Mouse (Mus musculus) kidney, postnatal 0 days (tissue): Measurements from ENCODE around the gene Jmjd7. TPM values are rescaled to one million over a fixed set of nuclear protein-coding genes. Genes with fewer than 3 reads are reported as not detected.

Source experiments
- ATAC-seq: fragments of 200-750 bp; cut with Nextera tagmentation; replicated peaks from 2 replicates; pipeline ENCODE4 v1.8.0; 2017; ENCODE audit warnings: low read depth, moderate number of reproducible peaks, moderate TSS enrichment, moderate library complexity; ENCODE audit not compliant: low FRiP score
- DNase-seq: peaks from one replicate; pipeline ENCODE4 v3.0.0-alpha.2; 2016; ENCODE audit warnings: low spot score
- H3K27ac ChIP-seq: fragments of 300-500 bp; sonication (generic); 2 replicates; pipeline ENCODE4 v1.5.1; 2014; ENCODE audit warnings: mild to moderate bottlenecking
- H3K27me3 ChIP-seq: fragments of 300-500 bp; sonication (generic); 2 replicates; pipeline ENCODE4 v1.6.1; 2014; ENCODE audit warnings: low read length, mixed read lengths; ENCODE audit not compliant: insufficient read depth
- H3K36me3 ChIP-seq: fragments of 300-500 bp; sonication (generic); 2 replicates; pipeline ENCODE4 v1.6.1; 2014; ENCODE audit warnings: low read length, mixed read lengths; ENCODE audit not compliant: insufficient read depth
- H3K4me1 ChIP-seq: fragments of 300-500 bp; sonication (generic); replicated peaks from 2 replicates; pipeline ENCODE4 v1.6.1; 2014; ENCODE audit warnings: antibody characterized with exemption, low read length, mixed read lengths; ENCODE audit not compliant: insufficient read depth
- H3K4me2 ChIP-seq: fragments of 300-500 bp; sonication (generic); 2 replicates; pipeline ENCODE4 v1.6.1; 2014; ENCODE audit warnings: mild to moderate bottlenecking, low read length, moderate library complexity, mixed read lengths
- H3K4me3 ChIP-seq: fragments of 300-500 bp; sonication (generic); replicated peaks from 2 replicates; pipeline ENCODE4 v1.5.1; 2014; ENCODE audit warnings: low read depth, low read length
- H3K9ac ChIP-seq: fragments of 300-500 bp; sonication (generic); 2 replicates; pipeline ENCODE4 v1.6.1; 2014; ENCODE audit warnings: low read depth, low read length
- H3K9me3 ChIP-seq: fragments of 300-500 bp; sonication (generic); replicated peaks from 2 replicates; pipeline ENCODE4 v1.6.1; 2016; ENCODE audit warnings: low read length, inconsistent platforms, mixed read lengths
- CTCF ChIP-seq: IDR thresholded peaks from 2 replicates; pipeline ENCODE4 v1.5.1; 2016; ENCODE audit warnings: antibody characterized with exemption, low read depth, mild to moderate bottlenecking, moderate library complexity
- WGBS: fragments of 180-500 bp; shearing (Covaris S2); extraction: QIAGEN DNeasy Blood & Tissue Kit; methylation state at CpG from one replicate; pipeline ENCODE4 v1.1.7; 2014; 5-methylcytosine and 5-hydroxymethylcytosine counted together
- microRNA-seq: library from miRNA; unstranded; fragments of <30 nt; microRNA quantifications from one replicate; pipeline ENCODE4, GENCODE M21; 2016
- polyA plus RNA-seq: library from polyadenylated mRNA; unstranded; fragments of >200 nt; fragmentation: Nextera tagmentation; extraction: Ambion mirVana; gene quantifications from 2 replicates; pipeline ENCODE4 v1.2.1, GENCODE M21; 2015

The Jmjd7 gene
- polyA plus RNA-seq, 1 experiment from 2014 or later: 25.7 TPM

DNA sequence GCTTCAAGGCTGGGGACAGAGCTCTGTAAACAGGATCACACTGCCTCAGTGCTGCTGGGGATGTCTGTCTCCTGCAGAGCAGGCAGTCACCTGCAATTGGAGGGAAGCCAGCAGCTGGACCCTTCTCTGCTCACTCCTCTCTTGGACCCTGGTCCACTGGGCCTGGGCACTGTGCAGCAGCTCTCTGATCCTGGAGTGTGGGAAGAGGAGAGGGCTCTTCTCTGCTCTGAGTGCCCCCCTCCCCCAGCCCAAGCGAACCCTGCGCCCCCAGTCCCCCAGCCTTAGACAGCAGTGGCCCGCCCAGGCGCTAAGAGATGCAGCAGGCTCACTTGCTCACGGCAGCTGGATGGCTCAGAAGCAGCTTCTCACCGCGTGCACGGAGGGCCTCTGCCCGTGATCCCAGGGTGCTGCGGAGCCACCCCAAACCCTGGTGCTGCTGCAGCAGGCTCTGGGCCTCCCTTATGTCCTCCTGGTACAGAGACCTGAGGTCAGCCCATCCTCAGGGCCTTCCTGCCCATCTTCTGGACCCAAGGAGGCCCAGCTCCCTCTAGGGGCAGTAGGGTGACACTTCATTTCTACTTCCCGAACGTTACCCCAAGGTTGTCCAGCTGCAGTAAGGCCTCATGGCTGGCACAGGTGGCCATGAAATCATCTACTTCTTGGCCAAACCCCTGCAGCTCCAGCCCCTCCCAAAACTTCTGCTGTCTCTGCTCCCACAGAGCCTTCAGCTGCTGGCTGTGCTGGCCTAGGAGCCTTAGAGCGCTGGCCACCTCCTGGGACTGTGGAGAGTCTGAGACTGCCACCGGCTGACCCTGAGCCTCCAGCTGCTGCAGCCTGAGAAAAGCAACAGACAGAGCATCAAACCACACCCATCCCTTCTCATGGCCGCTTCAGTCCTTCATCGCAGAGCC, 41.5 kb downstream of the Jmjd7 start:
- Histone ChIP-seq H3K36me3 (no peaks in the 10 kb centered on the region), H3K9ac (no peak overlapping the region), H3K4me1 (no peaks in the 10 kb centered on the region), H3K27me3 (no peaks in the 10 kb centered on the region), H3K27ac (no peak overlapping the region), H3K4me2 (no peak overlapping the region), H3K9me3 (no peaks in the 10 kb centered on the region), H3K4me3 (no peak overlapping the region)
- ATAC-seq: peak; percentile 52; the same call in 1 of the 2 replicates
- TF ChIP-seq CTCF: peak; percentile 77
- WGBS: 47% methylated on average over 16 of the region's 16 CpGs
- peak; percentile 81 for DNase-seq

DNA sequence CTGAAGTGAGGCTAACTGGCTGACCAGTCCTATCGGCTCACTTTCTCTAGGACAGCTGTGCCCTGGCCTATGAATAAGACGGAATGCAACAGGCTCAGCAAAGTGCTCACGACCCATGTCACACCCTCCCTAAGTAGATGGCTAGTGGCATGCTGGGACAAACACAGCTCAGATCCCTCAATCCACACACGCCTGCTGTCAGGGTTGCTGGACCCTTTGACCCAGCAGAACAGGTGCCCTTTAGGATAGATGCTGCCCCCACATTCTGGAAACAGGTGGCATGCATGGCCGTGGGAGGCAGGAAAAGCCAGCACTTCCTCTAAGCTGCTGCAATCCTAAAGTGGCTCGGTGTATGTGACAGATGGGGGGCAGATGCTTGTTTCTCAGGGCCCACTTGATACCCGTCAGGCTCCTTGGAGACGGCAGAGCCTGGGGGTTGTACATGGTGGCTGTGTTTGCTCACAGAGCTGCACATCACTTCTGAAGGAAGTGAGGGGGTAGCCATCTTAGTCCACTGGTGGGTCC, 42.2 kb downstream of the Jmjd7 start:
- ATAC-seq: no peak
- TF ChIP-seq CTCF: no peak
- H3K4me1 ChIP-seq: no peaks in the 10 kb centered on the region
- WGBS: 64% methylated on average over 8 of the region's 8 CpGs
- H3K9ac ChIP-seq: no peak overlapping the region
- no peak overlapping the region for H3K27ac ChIP-seq
- H3K27me3 ChIP-seq: no peaks in the 10 kb centered on the region
- H3K4me3 ChIP-seq: no peak overlapping the region
- H3K9me3 ChIP-seq: no peaks in the 10 kb centered on the region
- no peak for DNase-seq
- H3K4me2 ChIP-seq: no peak overlapping the region
- no peaks in the 10 kb centered on the region for H3K36me3 ChIP-seq

DNA sequence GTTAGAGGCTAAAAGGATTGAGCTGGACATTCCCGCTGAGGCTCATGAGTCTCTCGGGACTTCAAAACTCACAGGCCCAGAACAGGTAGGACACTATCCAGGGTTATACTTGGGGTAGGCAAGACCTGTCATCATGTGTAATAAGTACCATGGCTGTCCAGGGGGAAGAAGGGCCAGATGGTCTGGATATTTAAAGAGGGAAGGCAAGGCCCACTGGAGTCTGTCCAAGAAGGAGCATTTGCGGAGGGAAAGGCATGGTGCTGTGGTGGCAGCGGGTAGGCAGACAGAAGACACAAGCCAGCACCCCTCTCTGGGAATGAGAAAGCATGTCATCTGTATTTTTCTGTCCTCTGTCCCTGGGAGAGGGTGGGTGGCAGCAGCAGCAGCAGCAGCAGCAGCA, 46.8 kb downstream of the Jmjd7 start:
- Histone ChIP-seq H3K9ac (no peak overlapping the region), H3K27me3 (0 out of 2 replicates have a peak, but pooled peaks cover 5% of the 10 kb centered on the region), H3K4me1 (peaks cover 6% of the 10 kb centered on the region; the same call in 1 of the 2 replicates), H3K36me3 (no peaks in the 10 kb centered on the region), H3K9me3 (no peaks in the 10 kb centered on the region), H3K4me2 (no peak overlapping the region), H3K27ac (no peak overlapping the region), H3K4me3 (no peak overlapping the region)
- ATAC-seq (no peak), DNase-seq (no peak)
- no peak for TF ChIP-seq CTCF
- 92% methylated on average over 4 of the region's 4 CpGs for WGBS

DNA sequence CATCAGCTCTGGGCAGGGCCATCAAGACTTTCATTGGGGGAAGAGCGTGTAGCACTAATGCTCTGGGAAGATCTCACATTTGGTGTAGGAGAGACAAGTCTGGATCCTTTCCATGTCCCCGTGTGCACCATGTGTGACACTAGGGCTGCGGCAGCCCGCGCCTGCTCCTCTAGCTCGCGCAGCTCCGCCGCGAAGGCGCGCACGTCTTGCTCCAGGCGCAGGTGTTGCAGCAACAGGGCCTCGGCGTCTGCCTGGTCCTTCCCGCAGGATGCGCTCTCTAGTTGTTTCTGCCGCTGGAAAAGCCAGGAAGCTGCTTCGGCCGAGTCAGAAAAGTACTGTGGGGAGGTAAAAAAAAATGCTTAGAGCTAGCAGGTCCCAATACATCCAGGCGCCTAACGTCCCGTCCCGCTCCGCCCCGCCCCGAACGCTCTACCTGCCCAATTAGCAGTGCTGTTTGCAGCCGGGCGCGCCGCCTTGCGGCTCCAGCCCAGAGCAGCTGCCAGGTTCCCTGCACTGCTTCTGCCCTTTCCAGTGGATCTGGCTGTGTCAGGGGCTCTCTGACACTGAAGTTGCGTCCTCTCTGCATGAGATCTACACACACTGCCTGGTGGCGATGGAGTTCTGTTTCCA, 48.9 kb downstream of the Jmjd7 start:
- Histone ChIP-seq H3K9me3 (no peaks in the 10 kb centered on the region), H3K36me3 (no peaks in the 10 kb centered on the region), H3K27ac (no peak overlapping the region), H3K27me3 (0 out of 2 replicates have a peak, but pooled peaks cover 5% of the 10 kb centered on the region), H3K4me2 (peak overlapping the region; percentile 57), H3K4me3 (peak overlapping the region; percentile 34), H3K9ac (peak overlapping the region; percentile 18; the same call in 1 of the 2 replicates), H3K4me1 (peaks cover 6% of the 10 kb centered on the region; the same call in 1 of the 2 replicates)
- 1% methylated on average over 36 of the region's 36 CpGs for WGBS
- DNase-seq: peak; percentile 67
- peak; percentile 75 for TF ChIP-seq CTCF
- ATAC-seq: peak; percentile 19; the same call in 1 of the 2 replicates

Small RNA genes lying within 50 kb of the gene (microRNA-seq; reads per million reads assigned to microRNA genes)
- gene Mir7665: not detected

Other genes starting within 250 kb of the Jmjd7 start
- gene Rpap1, start 239.9 kb upstream of the Jmjd7 start, polyA plus RNA-seq: 15.7 and 19.0 TPM in 2 replicates
- gene Tyro3, start 229.8 kb upstream of the Jmjd7 start, polyA plus RNA-seq: 7.7 and 9.7 TPM in 2 replicates
- gene Mga, start 130.3 kb upstream of the Jmjd7 start, polyA plus RNA-seq: 17.5 TPM in 2 replicates
- 1.9 and 2.0 TPM in 2 replicates for gene Mapkbp1, start 54.8 kb upstream of the Jmjd7 start, polyA plus RNA-seq
- 0.89 and 1.2 TPM in 2 replicates for gene Gm28042, start within 50 bp of the Jmjd7 start, polyA plus RNA-seq
- 0.29 and 0.71 TPM in 2 replicates for gene Pla2g4b, start 5.9 kb downstream of the Jmjd7 start, polyA plus RNA-seq
- 67.6 and 79.3 TPM in 2 replicates for gene Ehd4, start 127.1 kb downstream of the Jmjd7 start, polyA plus RNA-seq
- not detected in 2 replicates for gene Pla2g4e, start 217.9 kb downstream of the Jmjd7 start, polyA plus RNA-seq